Mouse (Mus musculus) mature B cell (primary cell): ENCODE data around the gene Rybp.

Experiments
- in situ Hi-C: fragments of 300-500 bp; cut with MboI; formaldehyde crosslinking; loops from 2 replicates; pipeline ENCODE4 v1.14.3; 2019

Rybp gene

GRCm38 (mm10) chr6:100220917-100221560 is 66.2 kb downstream of the Rybp start:
- in situ Hi-C loops: no loop called here

GRCm38 (mm10) chr6:100219971-100220370 is 67.3 kb downstream of the Rybp start:
- in situ Hi-C loops: no loop called here

- in situ Hi-C loops: no loop called here
Observed at GRCm38 (mm10) chr6:100218541-100219341, 68.5 kb downstream of the Rybp start.

GRCm38 (mm10) chr6:100217507-100217906 is 69.8 kb downstream of the Rybp start:
- in situ Hi-C loops: no loop called here

GRCm38 (mm10) chr6:100216945-100217344 is 70.3 kb downstream of the Rybp start:
- in situ Hi-C loops: no loop called here

GRCm38 (mm10) chr6:100215809-100216208 is 71.5 kb downstream of the Rybp start:
- in situ Hi-C loops: no loop called here

- in situ Hi-C loops: no loop called here
Observed at GRCm38 (mm10) chr6:100214132-100214913, 73.0 kb downstream of the Rybp start.

GRCm38 (mm10) chr6:100213596-100213995 is 73.7 kb downstream of the Rybp start:
- in situ Hi-C loops: no loop called here

GRCm38 (mm10) chr6:100212820-100213219 is 74.5 kb downstream of the Rybp start:
- in situ Hi-C loops: no loop called here

- in situ Hi-C loops: no loop called here
Observed at GRCm38 (mm10) chr6:100211646-100212045, 75.6 kb downstream of the Rybp start.

- in situ Hi-C loops: no loop called here
Observed at GRCm38 (mm10) chr6:100210517-100210916, 76.8 kb downstream of the Rybp start.

GRCm38 (mm10) chr6:100206741-100207275 is 80.5 kb downstream of the Rybp start:
- in situ Hi-C loops: no loop called here

GRCm38 (mm10) chr6:100206261-100206660 is 81.0 kb downstream of the Rybp start:
- in situ Hi-C loops: no loop called here

- in situ Hi-C loops: no loop called here
Observed at GRCm38 (mm10) chr6:100204436-100204835, 82.8 kb downstream of the Rybp start.

- in situ Hi-C loops: no loop called here
Observed at GRCm38 (mm10) chr6:100203492-100203891, 83.8 kb downstream of the Rybp start.

- in situ Hi-C loops: no loop called here
Observed at GRCm38 (mm10) chr6:100202091-100202490, 85.2 kb downstream of the Rybp start.

- in situ Hi-C loops: no loop called here
Observed at GRCm38 (mm10) chr6:100197102-100197501, 90.2 kb downstream of the Rybp start.

- in situ Hi-C loops: no loop called here
Observed at GRCm38 (mm10) chr6:100195870-100196409, 91.3 kb downstream of the Rybp start.

GRCm38 (mm10) chr6:100195091-100195490 is 92.2 kb downstream of the Rybp start:
- in situ Hi-C loops: no loop called here

GRCm38 (mm10) chr6:100193760-100194159 is 93.5 kb downstream of the Rybp start:
- in situ Hi-C loops: no loop called here

GRCm38 (mm10) chr6:100192691-100193229 is 94.5 kb downstream of the Rybp start:
- in situ Hi-C loops: no loop called here
